Mouse (Mus musculus): ENCODE data around the gene Jdp2.

Gene Jdp2

DNA sequence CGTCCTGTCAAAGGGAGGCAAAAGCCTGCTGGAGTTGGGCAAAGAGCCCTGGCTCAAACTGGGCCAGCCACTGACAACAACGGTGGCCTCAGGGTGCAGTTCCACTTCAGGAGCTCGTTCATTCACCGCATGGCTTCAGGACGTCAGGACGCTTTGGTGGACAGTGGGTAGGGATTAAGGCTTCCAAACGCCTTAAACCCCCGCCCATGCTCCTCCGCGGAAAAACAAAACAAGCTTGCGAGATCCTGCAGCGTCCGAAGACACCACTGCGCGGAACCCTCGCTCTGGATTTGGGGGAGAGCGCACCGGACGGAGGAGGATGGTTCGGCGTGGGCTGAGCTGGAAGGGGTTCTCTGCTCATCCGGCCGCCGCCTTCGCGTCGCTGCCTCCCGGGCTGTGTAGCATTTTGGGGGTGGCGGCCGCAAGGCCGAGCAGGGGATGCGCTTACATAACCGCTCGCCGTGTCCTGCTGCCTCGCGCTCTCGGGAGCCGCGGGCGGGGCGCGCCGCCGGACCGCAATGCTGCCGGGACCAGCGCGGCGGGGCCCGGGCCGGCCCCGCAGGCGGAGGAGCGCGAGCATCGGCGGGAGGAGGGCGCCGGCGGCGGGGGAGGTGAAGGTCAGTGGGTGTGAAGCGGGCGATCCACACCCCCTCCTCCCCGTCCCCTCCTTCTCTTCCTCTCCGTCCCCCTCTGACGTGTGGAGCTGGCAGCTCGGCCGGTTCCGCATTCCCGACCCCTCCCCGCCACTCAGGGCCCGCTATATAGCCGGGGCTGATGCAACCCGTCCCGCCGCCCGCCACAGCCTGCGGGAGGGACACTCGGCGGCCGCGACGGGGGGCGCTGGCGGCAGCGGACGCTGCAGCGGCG lies at the start of gene Jdp2:
Gene Jdp2, plus strand, starts transcription at position 417 of the 867 bp plus-strand sequence.
- peak; percentile 65 for ATAC-seq (ENCODE audit: insufficient number of reproducible peaks, low FRiP score, low TSS enrichment)

DNA sequence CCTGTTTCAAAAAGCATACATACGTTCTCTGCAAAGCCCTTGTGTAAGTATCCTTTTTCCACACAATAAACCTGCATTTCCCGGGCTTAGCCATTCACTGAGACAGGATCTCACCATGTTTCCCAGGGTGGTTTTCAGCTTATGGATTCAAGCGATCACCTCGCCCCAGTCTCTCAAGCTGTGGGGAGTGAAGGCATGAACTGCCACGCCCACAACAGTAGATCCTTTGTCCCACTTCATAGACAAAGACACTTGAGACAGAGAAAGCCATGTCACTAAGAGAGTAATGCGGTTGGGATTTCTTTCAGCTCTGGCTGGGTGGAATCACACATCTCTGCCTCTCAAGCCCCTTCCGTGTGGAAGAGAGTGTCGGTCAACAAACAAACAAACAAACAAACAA lies 49.2 kb upstream of the Jdp2 start:
- no peak for ATAC-seq (ENCODE audit: insufficient number of reproducible peaks, low FRiP score, low TSS enrichment)

DNA sequence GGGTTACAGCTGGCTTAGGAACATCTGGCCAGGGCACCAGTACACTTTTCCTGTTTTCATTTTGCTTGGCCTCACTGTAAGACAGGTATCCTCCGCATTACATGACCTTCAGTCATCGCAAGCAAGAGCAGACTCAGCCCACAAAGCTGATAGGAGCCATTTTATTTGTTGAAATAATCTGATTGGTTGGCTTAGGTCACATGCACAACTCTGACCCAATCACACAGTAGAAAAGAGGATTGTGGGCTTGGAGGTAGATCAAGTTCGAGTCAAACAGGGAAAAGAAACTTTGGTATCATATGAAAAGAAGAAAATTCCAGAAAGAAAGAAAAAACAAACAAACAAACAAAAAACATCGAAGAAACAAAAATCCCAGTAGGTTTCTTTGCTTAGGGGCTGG lies 48.4 kb upstream of the Jdp2 start:
- no peak for ATAC-seq (ENCODE audit: insufficient number of reproducible peaks, low FRiP score, low TSS enrichment)

DNA sequence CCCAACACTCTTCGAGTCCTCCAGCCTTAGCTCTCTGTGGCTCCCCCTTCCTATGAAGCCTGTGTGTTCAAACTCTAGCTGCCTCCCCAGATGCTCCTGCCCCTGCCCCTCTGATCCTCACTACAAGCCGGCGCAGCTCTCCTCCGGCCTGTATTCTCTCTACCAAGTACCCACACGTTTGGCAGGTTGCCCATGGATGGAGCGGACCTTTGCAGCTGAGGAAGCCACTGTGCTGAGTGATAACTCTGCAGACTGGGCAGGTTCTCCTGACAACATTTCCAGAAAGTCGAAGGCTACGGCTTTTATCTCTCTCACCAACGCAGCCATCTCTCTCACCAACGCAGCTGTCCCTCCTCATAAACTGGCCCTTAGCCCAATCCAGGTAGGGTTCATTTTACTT lies 39.5 kb upstream of the Jdp2 start:
- ATAC-seq (ENCODE audit: insufficient number of reproducible peaks, low FRiP score, low TSS enrichment) = no peak

DNA sequence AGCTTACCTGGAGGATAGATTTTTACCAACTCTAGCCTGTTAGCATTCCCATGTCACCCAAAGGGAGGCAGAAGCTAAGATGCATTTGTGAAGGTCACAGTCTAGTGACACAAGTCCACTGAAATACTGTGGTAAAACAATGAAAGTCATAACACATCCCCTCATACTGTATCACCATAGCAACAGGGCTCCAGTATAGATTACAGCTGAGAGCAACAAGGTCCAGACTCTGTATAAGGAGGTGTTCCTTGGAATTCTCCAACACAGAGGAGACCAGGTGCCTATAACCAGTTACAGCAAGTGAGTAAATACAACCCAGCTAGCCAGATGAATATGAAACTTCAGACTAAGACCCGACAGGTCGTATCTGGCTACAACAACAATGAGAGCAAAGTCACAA lies 33.4 kb upstream of the Jdp2 start:
- no peak for ATAC-seq (ENCODE audit: insufficient number of reproducible peaks, low FRiP score, low TSS enrichment)

DNA sequence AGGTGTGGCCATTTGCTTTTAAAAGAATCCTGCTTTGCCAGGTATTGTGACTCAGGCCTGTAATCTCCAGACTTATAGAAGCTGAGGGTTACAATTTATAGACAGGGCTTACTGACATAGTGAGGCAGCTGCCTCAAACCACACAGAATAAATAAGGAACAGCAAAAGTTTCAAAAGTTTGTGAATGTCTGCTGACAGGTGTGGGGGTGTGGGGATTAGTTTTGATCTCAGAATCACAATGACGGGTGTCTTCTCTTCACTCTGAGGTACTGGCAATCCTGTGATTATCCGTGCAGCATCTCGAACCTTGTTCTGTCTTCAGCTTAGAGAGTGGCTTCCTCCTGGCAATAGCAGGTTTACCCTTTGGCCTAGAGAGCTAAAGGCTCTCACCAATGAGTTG lies 30.5 kb upstream of the Jdp2 start:
- no peak for ATAC-seq (ENCODE audit: insufficient number of reproducible peaks, low FRiP score, low TSS enrichment)

DNA sequence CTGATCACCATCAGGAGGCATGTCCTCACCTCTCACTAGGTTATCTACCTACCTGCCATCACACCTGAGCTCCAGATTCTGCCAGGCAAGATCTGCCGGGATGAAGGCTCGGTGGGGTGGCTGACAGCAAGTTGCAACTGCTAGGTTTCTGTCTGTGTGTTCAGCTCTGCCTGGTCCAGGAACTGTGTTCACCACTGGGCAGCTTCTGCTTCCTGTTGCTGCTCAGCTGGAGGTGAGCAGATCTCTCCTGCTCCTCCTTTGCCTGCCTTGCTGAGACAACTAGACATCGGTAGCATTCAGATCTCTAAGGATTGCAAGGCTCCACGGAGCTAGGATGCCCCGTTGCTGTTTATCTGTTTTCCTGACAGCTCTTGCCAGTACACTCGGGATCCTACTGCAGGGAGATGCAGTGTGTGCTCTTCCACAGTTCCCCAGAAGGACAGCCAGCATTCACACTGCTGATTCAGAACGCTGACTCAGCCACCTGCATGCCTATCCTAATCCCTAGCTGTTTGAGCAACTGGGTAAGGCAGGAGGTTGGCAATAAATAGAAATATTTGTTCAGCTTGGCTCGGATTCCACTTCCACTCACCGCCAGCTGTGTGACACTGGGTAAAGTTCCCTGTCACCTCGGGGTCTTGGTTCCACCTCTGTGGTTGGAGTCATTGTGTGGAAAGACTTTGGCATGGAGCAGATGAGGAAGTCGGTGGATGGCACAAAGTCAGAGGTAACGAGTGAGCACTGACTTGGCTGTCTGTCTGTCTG lies 29.3 kb upstream of the Jdp2 start:
- no peak for ATAC-seq (ENCODE audit: insufficient number of reproducible peaks, low FRiP score, low TSS enrichment)

DNA sequence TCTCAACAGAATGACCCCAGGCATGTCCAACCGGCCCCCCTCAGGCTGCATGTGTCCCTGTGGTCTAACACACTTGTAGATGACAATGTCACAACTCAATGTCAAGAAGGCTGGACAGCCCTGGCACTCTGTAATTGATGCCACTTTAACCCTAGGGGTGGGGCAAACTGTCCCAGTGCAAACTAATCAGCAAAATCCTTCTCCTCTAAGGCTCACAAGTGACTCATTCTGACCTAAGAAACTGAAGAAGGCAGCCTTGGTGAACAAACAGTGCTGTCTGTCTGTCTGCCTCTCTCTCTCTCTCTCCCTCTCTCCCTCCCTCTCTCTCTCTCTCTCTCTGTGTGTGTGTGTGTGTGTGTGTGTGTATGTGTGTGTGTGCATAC lies 28.7 kb upstream of the Jdp2 start:
- ATAC-seq (ENCODE audit: insufficient number of reproducible peaks, low FRiP score, low TSS enrichment) = no peak

DNA sequence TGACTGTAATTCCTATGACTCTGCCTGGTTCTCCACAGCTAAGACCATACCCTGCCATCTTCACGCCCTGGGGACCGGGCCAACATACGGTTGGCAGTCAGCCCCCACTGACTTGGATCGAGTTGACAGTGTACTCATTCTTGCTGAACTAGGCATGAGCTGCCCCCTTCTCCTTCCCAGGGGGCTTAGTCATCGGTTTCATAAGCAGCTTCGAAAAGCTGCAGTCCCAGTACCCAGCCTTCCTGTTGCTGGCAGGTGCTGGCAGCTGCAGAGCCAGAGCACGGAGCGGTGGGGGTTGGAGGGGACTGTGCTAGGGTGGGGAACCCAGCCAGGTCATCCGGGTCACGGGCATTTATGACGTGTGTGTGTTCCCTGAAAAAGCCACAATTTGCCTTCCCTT lies 27.5 kb upstream of the Jdp2 start:
- no peak for ATAC-seq (ENCODE audit: insufficient number of reproducible peaks, low FRiP score, low TSS enrichment)

DNA sequence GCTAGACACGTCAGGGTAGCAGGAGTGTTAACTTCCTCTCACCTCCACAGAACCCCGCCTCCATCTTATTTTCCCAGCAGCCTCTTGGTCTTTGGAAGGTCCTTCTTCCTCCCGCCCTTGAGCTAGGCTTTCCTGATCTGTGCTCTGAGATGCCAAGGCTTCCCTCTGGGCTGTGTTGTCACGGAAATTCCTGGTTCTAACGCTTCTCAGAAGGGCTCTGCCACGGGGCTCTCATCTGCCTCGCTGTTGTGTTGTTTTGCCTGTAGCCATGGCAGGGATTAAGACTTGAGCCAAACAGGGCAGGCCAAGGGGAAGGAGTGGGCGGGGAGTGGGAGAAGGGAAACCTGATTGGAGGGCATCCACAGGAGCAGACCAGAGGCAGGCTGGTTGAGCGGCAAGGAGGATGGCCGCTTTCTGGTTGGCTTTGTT lies 26.8 kb upstream of the Jdp2 start:
- no peak for ATAC-seq (ENCODE audit: insufficient number of reproducible peaks, low FRiP score, low TSS enrichment)

DNA sequence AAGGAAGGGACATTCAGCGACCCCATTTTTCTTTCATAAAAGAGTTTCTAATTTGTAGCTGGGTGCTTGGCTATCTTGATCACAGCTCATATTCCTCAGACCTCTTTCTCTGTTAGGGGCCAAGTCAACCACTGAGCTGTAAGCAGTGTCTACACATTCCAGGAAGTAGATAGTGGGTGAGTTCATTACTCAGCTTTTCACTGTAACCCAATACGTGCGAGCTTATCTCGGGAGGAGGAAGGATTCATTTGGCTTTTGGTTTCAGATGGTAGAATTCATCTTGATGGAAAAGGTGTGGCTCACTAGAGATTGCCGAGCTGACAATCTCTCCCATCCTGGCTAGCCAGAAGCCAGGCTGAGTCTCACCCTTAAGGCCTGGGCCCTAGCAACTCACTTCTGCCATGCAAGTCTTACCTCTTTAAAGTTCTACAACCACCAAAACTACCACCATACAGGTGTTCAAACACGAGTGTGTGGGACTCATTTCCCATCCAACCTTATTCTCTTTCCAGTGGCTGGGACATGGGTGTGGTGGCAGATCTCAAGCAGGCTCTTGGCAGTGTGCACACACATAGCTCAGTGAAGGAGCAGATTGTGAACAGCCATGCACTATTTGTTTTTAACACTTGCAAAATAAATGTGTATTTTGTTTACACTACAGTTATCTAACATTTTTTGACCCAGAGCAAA lies 23.9 kb upstream of the Jdp2 start:
- ATAC-seq (ENCODE audit: insufficient number of reproducible peaks, low FRiP score, low TSS enrichment) = no peak

DNA sequence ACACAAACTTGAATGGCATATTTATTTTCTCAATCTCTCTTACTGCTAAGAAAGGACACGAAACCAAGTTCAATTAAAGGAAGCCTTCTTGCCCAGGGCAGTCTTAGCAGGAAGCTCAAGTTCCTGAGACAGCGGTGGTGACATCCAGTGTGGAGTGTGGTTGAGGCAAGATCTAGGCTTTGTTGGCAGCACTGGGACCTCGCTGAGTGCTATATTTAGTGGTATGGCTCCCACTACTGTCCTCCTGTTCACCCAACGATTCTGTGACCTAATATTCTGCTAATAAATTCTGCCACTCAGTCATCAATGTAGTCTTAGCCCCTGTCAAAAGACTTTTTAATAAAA lies 23.4 kb upstream of the Jdp2 start:
- no peak for ATAC-seq (ENCODE audit: insufficient number of reproducible peaks, low FRiP score, low TSS enrichment)

DNA sequence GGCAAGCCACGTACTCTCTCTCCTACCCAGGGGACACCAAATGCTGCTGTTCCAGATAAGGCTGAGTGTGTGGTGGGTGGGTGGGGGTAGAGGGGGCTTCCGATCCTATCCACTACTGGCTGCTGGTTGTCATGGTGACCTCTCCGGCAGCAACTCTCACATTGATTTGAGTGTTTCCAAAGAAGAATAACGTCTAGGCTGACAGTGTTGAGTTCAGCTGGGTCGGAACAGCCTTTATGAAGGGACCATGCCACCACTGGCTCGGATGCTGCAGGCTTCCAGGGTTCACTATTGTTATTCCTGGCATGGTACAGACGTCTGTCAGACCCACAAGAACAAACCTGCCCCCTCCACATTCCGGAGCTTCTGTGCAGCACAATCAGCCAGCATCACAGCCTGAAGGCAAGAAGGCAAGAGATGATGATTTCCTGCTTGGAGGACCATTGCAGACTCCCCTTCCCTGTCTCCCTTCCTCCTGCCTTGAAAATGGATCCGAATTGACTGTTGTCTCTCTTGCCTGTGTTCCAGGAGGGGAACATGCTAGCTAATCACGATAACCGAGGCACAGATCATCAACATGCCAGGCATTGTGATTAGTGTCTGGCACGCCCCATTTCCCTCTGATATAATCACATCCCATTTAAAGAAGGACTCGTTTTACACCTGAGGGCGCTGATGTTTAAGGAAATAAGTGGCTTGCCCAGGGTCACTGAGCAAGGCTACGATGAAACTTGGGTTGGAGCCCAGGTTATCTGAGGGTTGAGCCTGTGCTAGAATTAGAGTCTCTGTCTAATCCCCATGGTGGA lies 17.4 kb upstream of the Jdp2 start:
- no peak for ATAC-seq (ENCODE audit: insufficient number of reproducible peaks, low FRiP score, low TSS enrichment)

DNA sequence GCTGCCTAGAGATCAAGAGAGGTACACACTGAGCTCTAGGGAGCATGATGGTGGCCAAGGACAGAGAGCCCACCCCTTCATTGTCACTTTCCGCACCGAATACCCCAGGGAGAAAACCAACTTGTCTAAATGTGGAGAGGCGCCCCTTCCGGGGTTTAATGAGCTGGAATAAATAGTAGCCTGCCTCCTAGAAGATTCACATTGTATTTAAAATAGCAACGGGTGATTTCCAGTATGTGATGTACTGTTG lies 16.8 kb upstream of the Jdp2 start:
- ATAC-seq (ENCODE audit: insufficient number of reproducible peaks, low FRiP score, low TSS enrichment) = no peak

DNA sequence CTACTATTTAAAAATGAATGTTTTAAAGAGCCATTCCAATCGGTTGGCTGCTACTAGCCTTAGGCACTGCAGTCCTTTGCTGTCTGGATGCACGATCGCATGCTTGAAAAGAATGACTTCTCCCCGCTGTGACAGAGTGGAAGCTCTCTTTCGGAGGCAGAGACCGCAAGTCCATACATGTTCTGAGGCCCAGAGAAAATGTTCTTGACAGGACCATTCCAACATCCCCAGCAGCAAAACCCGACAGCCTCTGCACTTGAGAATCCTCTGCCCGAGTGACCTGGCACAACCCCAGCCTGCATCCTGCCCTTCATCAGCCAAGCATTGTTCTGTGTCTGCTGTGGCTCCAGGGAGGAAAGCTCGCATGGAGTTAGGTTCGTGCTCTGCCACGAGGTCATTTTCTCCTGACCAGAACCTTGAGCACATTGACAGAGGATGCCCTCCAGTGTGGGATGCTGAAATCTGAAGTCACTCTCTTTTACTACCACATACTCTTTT lies 13.0 kb upstream of the Jdp2 start:
- no peak for ATAC-seq (ENCODE audit: insufficient number of reproducible peaks, low FRiP score, low TSS enrichment)

DNA sequence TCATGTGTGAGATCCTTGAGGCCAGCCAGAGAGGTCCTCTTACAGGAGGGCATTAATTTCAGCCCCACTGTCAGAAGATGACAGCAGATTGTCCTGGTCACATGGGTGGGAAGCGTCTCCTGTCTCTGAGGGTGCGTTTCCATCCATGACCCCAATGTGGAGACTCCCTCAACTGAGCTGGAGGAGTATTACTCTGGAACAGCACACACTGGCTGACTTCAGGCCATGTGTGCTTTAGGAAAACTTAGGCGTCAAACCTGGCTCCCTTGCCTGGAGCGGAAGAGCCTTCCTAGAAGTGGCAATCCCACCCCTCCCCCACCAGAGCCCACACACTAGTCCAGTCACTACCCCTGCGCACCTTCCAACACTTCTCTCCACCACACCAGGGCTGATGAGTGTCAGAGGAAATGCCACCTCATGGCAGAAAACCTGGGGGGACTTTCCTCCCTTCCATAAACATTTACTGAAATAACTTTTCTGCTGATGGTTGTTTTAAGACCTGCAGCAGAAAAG lies 8.9 kb upstream of the Jdp2 start:
- no peak for ATAC-seq (ENCODE audit: insufficient number of reproducible peaks, low FRiP score, low TSS enrichment)

DNA sequence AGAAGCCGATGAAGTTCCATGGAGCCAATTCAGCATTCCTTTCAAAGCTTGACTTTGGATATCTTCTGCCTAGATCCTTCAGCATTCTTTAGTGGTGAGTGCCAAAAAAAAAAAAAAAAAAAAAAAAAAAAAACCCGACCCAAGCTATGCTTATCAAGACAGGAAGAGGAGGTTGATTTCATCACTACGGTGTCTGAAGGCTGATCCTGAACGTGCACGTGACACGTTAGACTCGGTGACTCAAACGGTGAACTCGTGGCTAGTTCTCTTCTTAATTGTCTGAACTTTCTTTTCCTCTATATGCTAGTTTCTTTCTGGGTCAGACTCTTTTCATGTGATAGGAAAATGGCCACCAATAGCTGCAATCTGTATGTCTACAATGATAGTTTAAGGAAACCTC lies 5.9 kb upstream of the Jdp2 start:
- no peak for ATAC-seq (ENCODE audit: insufficient number of reproducible peaks, low FRiP score, low TSS enrichment)

DNA sequence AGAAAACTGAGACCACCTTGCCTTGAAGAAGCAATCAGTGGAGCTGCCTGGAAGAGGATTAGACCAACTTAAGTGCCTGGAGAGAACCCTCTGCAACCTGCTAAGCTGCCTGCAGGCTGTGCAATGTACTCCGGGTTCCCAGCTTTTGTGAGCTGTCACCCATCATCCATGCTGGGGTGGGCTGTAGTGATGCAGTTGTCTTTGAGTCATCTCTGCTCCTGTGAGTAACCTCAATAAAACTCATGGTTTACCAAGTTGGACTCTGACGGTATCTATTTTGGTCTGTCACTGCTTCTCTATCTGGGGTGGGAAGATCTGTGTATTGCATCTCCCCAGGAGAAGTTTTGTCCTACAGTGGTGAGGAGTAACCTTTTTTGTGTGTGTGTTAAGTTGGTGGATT lies 4.4 kb upstream of the Jdp2 start:
- ATAC-seq (ENCODE audit: insufficient number of reproducible peaks, low FRiP score, low TSS enrichment) = no peak

DNA sequence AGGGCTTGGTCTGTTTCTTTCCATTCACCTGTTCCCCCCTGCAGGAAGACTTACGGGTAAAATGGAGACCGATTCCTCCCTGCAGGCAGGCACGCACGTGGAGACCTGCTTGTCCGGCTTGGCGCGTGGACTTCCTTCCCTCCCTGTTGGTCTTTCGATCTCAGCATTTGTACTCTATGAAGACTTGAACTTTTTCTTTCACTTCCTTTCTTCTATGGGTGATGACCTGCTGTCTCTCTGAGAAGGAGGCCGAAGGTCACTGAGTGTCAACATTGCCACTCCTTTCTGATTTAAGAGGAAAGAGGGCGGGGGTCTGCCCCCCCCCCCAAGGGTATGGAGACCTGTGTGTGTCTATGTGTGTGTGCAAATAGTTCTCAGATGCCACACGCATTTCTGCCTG lies 774 bp upstream of the Jdp2 start:
- ATAC-seq (ENCODE audit: insufficient number of reproducible peaks, low FRiP score, low TSS enrichment) = no peak

DNA sequence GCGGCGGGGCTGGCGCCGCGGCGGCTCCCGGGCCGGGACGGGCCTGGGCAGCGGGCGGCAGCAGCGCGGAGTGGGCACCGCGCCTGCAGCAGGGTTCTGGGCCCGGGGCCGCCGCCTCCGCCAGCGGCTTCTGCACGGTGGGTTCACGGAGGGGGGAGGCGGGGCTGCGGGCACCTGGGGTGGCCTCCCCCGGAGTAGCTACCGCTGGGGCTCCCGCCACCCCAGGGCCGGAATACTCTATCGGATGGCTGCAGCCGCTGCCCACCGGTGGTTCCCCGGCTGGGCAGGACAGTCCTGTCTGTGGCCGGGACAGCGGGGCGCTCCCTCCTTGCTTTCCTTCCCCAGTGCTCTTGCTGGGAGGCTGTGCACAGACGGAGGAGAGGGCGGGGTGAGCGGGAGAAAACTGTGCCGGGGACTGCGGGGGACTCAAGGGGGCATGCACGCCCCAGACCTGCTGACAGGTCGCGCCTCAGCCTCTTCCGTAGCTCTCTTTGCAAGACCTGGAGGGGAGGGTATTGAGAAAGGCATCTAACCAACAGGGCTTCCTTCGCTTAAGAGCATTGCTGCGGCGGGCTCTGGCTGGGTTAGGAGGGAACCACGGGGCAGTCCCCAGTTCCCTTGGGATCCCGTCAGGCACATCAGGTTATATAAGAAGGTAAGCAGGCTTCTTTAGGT lies 788 bp downstream of the Jdp2 start:
- peak; percentile 39; the same call in 1 of the 2 replicates for ATAC-seq (ENCODE audit: insufficient number of reproducible peaks, low FRiP score, low TSS enrichment)

Data from cerebellum, adult (tissue).